In the genomic region with DNA sequence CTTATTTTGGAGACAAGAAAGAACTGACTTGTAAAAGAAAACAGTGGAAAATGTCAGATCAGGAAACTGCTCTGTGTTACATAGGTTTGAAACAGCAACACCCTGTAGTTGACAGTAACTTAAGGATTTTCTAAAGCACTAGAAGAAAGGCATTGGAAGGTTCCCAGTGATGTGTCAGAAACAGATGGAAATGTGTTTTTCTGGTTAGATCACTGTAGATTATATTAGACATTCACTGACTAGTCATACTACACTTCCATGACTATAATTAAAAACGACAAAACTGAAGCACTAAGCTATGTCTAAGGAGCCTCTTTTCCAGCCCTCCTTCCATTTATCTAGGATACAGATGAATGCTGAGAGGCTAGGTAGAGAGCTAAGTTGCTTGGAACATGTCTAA, we compare ENCODE assay signal across 28 mouse cellular contexts. TPM values are rescaled to one million over a fixed set of nuclear protein-coding genes. Genes with fewer than 3 reads are reported as not detected.
A peak's percentile ranks its signal among the peaks of the same experiment; 100 is the strongest.
DNase-seq lines count a peak whose midpoint lies in the region; ATAC-seq and TF ChIP-seq lines count a peak whose summit lies in the region.
"Had no signal": no experiment of that assay in that cellular context is flagged by ENCODE, and none has a peak within 500 bp of the region (broad histone marks: within the 10 kb centered on the region; RNA-seq: fewer than 3 reads in every experiment).

No protein-coding gene starts in this region.

- no peak for TF ChIP-seq CTCF in intestine, postnatal 0 days (IDR thresholded peaks at IDR 0.05; ENCODE audit: low read depth)
- TF ChIP-seq CTCF in lung, postnatal 0 days (IDR thresholded peaks at IDR 0.05): no peak

- peak; percentile 17 for DNase-seq in embryonic facial prominence, embryonic 14.5 days (ENCODE audit: low spot score)
- no peak for DNase-seq in embryonic facial prominence, embryonic 10.5 days (ENCODE audit: low spot score)
- no peak for DNase-seq in heart, adult 11 months
- peak; percentile 41 for DNase-seq in brain, adult 2 months (ENCODE audit: low read depth, low spot score)
- no peak for DNase-seq in lung, postnatal 0 days (ENCODE audit: low spot score)
- no peak for DNase-seq in ovary, postnatal 10 days (ENCODE audit: low spot score)
- DNase-seq: adrenal gland, postnatal 10 days; cerebellum, adult 18-20 months; cerebellum, postnatal 10 days; gastrocnemius, postnatal 36 days; heart, adult 2 months; heart, postnatal 36 days; kidney, postnatal 4 days; left cerebral cortex, postnatal 4 days; lung, postnatal 4 days; thymus, adult 18-20 months; thymus, postnatal 25 days had no signal

- ATAC-seq in embryonic facial prominence, embryonic 14.5 days (ENCODE audit: low read depth): no peak
- no peak for ATAC-seq in heart, embryonic 12.5 days (ENCODE audit: insufficient number of reproducible peaks, low FRiP score)
- ATAC-seq in intestine, postnatal 0 days: no peak
- ATAC-seq in lung, postnatal 0 days: no peak
- ATAC-seq: Patski had no signal

- TF ChIP-seq EP300 in lung, postnatal 0 days (IDR thresholded peaks at IDR 0.05): no peak

- no peak overlapping the region for H3K4me3 ChIP-seq in embryonic facial prominence, embryonic 14.5 days (ENCODE audit: low read depth, low read length)
- H3K4me3 ChIP-seq in embryonic facial prominence, embryonic 10.5 days: no peak overlapping the region
- H3K4me3 ChIP-seq in heart, embryonic 12.5 days: no peak overlapping the region
- H3K4me3 ChIP-seq in intestine, postnatal 0 days (ENCODE audit: low read depth, low read length): no peak overlapping the region
- H3K4me3 ChIP-seq in lung, postnatal 0 days (ENCODE audit: low read depth, low read length): no peak overlapping the region
- H3K4me3 ChIP-seq: heart, adult 2 months; heart, embryonic 15.5 days; hindbrain, embryonic 13.5 days; liver, embryonic 15.5 days; megakaryocyte, embryonic 14.5 days; midbrain, embryonic 12.5 days; neural tube, embryonic 13.5 days had no signal

- H3K36me3 ChIP-seq in embryonic facial prominence, embryonic 14.5 days (ENCODE audit: control insufficient read depth, insufficient read depth, low read length): no peaks in the 10 kb centered on the region
- no peaks in the 10 kb centered on the region for H3K36me3 ChIP-seq in embryonic facial prominence, embryonic 10.5 days (replicated peaks)
- H3K36me3 ChIP-seq in heart, embryonic 12.5 days: no peaks in the 10 kb centered on the region
- no peaks in the 10 kb centered on the region for H3K36me3 ChIP-seq in intestine, postnatal 0 days (ENCODE audit: control insufficient read depth, insufficient read depth)
- no peaks in the 10 kb centered on the region for H3K36me3 ChIP-seq in lung, postnatal 0 days (ENCODE audit: insufficient read depth, low read length)
- H3K36me3 ChIP-seq: G1E; heart, embryonic 15.5 days; hindbrain, embryonic 13.5 days; liver, embryonic 15.5 days; midbrain, embryonic 12.5 days; neural tube, embryonic 13.5 days had no signal

- H3K27me3 ChIP-seq in embryonic facial prominence, embryonic 14.5 days (replicated peaks; ENCODE audit: control insufficient read depth, insufficient read depth, low read length): no peaks in the 10 kb centered on the region
- no peaks in the 10 kb centered on the region for H3K27me3 ChIP-seq in embryonic facial prominence, embryonic 10.5 days (replicated peaks; ENCODE audit: low read depth, poor library complexity, severe bottlenecking)
- H3K27me3 ChIP-seq in heart, embryonic 12.5 days (replicated peaks): no peaks in the 10 kb centered on the region
- H3K27me3 ChIP-seq in intestine, postnatal 0 days (replicated peaks; ENCODE audit: control insufficient read depth, insufficient read depth, low read length): no peaks in the 10 kb centered on the region
- H3K27me3 ChIP-seq in lung, postnatal 0 days (replicated peaks; ENCODE audit: insufficient read depth, low read length): no peaks in the 10 kb centered on the region
- H3K27me3 ChIP-seq: heart, embryonic 15.5 days; hindbrain, embryonic 13.5 days; liver, embryonic 15.5 days; megakaryocyte, embryonic 14.5 days; midbrain, embryonic 12.5 days; neural tube, embryonic 13.5 days had no signal

- H3K9me3 ChIP-seq in embryonic facial prominence, embryonic 14.5 days (ENCODE audit: control insufficient read depth, low read length): no peaks in the 10 kb centered on the region
- H3K9me3 ChIP-seq in embryonic facial prominence, embryonic 10.5 days: no peaks in the 10 kb centered on the region
- no peaks in the 10 kb centered on the region for H3K9me3 ChIP-seq in heart, embryonic 12.5 days (replicated peaks)
- no peaks in the 10 kb centered on the region for H3K9me3 ChIP-seq in intestine, postnatal 0 days (ENCODE audit: control insufficient read depth)
- no peaks in the 10 kb centered on the region for H3K9me3 ChIP-seq in lung, postnatal 0 days (ENCODE audit: low read length)
- H3K9me3 ChIP-seq: G1E; heart, embryonic 15.5 days; hindbrain, embryonic 13.5 days; liver, embryonic 15.5 days; megakaryocyte, embryonic 14.5 days; midbrain, embryonic 12.5 days; neural tube, embryonic 13.5 days had no signal

- H3K4me1 ChIP-seq in embryonic facial prominence, embryonic 14.5 days (ENCODE audit: control insufficient read depth, insufficient read depth, low read length): no peaks in the 10 kb centered on the region
- H3K4me1 ChIP-seq in embryonic facial prominence, embryonic 10.5 days: no peaks in the 10 kb centered on the region
- H3K4me1 ChIP-seq in heart, embryonic 12.5 days (replicated peaks): peaks cover 7% of the 10 kb centered on the region; the same call in 1 of the 2 replicates
- no peaks in the 10 kb centered on the region for H3K4me1 ChIP-seq in intestine, postnatal 0 days (replicated peaks; ENCODE audit: control insufficient read depth, insufficient read depth, low read length)
- H3K4me1 ChIP-seq in lung, postnatal 0 days (ENCODE audit: insufficient read depth, low read depth, low read length): no peaks in the 10 kb centered on the region
- H3K4me1 ChIP-seq: hindbrain, embryonic 13.5 days; megakaryocyte, embryonic 14.5 days; midbrain, embryonic 12.5 days; neural tube, embryonic 13.5 days had no signal

- H3K4me2 ChIP-seq in embryonic facial prominence, embryonic 14.5 days (ENCODE audit: low read depth, low read length): no peak overlapping the region
- no peak overlapping the region for H3K4me2 ChIP-seq in heart, embryonic 12.5 days
- no peak overlapping the region for H3K4me2 ChIP-seq in intestine, postnatal 0 days (replicated peaks; ENCODE audit: low read depth)
- no peak overlapping the region for H3K4me2 ChIP-seq in lung, postnatal 0 days (replicated peaks; ENCODE audit: low read depth, low read length)
- H3K4me2 ChIP-seq: heart, embryonic 15.5 days; hindbrain, embryonic 13.5 days; liver, embryonic 15.5 days; midbrain, embryonic 12.5 days; neural tube, embryonic 13.5 days had no signal

- WGBS in embryonic facial prominence, embryonic 14.5 days: 39% methylated on average over 1 of the region's 1 CpGs
- 84% methylated on average over 1 of the region's 1 CpGs for WGBS in embryonic facial prominence, embryonic 10.5 days
- WGBS in heart, embryonic 12.5 days: 70% methylated on average over 1 of the region's 1 CpGs
- WGBS in intestine, postnatal 0 days: 70% methylated on average over 1 of the region's 1 CpGs
- WGBS in lung, postnatal 0 days: 58% methylated on average over 1 of the region's 1 CpGs

- H3K9ac ChIP-seq in embryonic facial prominence, embryonic 14.5 days (ENCODE audit: low read depth, low read length): no peak overlapping the region
- no peak overlapping the region for H3K9ac ChIP-seq in heart, embryonic 12.5 days
- no peak overlapping the region for H3K9ac ChIP-seq in intestine, postnatal 0 days (ENCODE audit: low read depth, low read length)
- H3K9ac ChIP-seq in lung, postnatal 0 days (replicated peaks; ENCODE audit: low read depth): no peak overlapping the region
- H3K9ac ChIP-seq: heart, embryonic 15.5 days; hindbrain, embryonic 13.5 days; liver, embryonic 15.5 days; midbrain, embryonic 12.5 days; neural tube, embryonic 13.5 days had no signal

- no peak overlapping the region for H3K27ac ChIP-seq in embryonic facial prominence, embryonic 14.5 days (replicated peaks; ENCODE audit: low read depth, low read length)
- no peak overlapping the region for H3K27ac ChIP-seq in embryonic facial prominence, embryonic 10.5 days (replicated peaks)
- 0 out of 2 replicates have a peak overlapping the region, but pooled peaks have one; percentile 4 for H3K27ac ChIP-seq in heart, embryonic 12.5 days (ENCODE audit: poor library complexity, severe bottlenecking)
- peak overlapping the region; percentile 91 for H3K27ac ChIP-seq in intestine, postnatal 0 days (ENCODE audit: low read depth, low read length)
- no peak overlapping the region for H3K27ac ChIP-seq in lung, postnatal 0 days (ENCODE audit: low read length)
- H3K27ac ChIP-seq: heart, adult 2 months; heart, embryonic 15.5 days; hindbrain, embryonic 13.5 days; liver, embryonic 15.5 days; midbrain, embryonic 12.5 days; neural tube, embryonic 13.5 days had no signal

RNA-seq across cellular contexts. Expression of a gene that starts 59.1 kb away (rescaled TPM):
- polyA plus RNA-seq in embryonic facial prominence, embryonic 14.5 days (2014; fragmentation: Nextera tagmentation; extraction: Ambion mirVana): 0.04 and 0.05 TPM in 2 replicates
- 0.38 and 0.41 TPM in 2 replicates for polyA plus RNA-seq in embryonic facial prominence, embryonic 10.5 days (2016; fragmentation: Nextera tagmentation; extraction: Ambion mirVana)
- 0.62 and 2.3 TPM in 2 replicates for polyA plus RNA-seq in heart, embryonic 12.5 days (2016; fragmentation: Nextera tagmentation; extraction: Ambion mirVana)
- polyA plus RNA-seq in intestine, postnatal 0 days (2015; fragmentation: Nextera tagmentation; extraction: Ambion mirVana): 132 and 135 TPM in 2 replicates
- 0.27 and 0.53 TPM in 2 replicates for polyA plus RNA-seq in lung, postnatal 0 days (2015; fragmentation: Nextera tagmentation; extraction: Ambion mirVana)
- polyA plus RNA-seq: G1E; midbrain, postnatal 0 days had no signal

Comparison
In these comparisons a context has a peak if more than half of its experiments do, and no peak if none do; other contexts are left out.
1. DNase-seq: peak in embryonic facial prominence, embryonic 14.5 days (single experiment) and brain, adult 2 months (single experiment); none in embryonic facial prominence, embryonic 10.5 days (single experiment), heart, adult 11 months (single experiment), lung, postnatal 0 days (single experiment) and ovary, postnatal 10 days (single experiment).
2. H3K27ac ChIP-seq: peak in heart, embryonic 12.5 days (single experiment) and intestine, postnatal 0 days (single experiment); none in embryonic facial prominence, embryonic 14.5 days (single experiment), embryonic facial prominence, embryonic 10.5 days (single experiment) and lung, postnatal 0 days (single experiment).
3. RNA of a gene that starts 59.1 kb away (polyA plus RNA-seq): 132 to 135 TPM in intestine, postnatal 0 days; 0.62 to 2.3 TPM in heart, embryonic 12.5 days, 0.27 to 0.53 TPM in lung, postnatal 0 days, 0.38 to 0.41 TPM in embryonic facial prominence, embryonic 10.5 days and 0.04 to 0.05 TPM in embryonic facial prominence, embryonic 14.5 days; every median in the first group is over 10 times any median in the second.